Mouse (Mus musculus) liver, postnatal 0 days (tissue): ENCODE measurements around the gene Mrps18a. TPM values are rescaled to one million over a fixed set of nuclear protein-coding genes. Genes with fewer than 3 reads are reported as not detected.
A peak's percentile ranks its signal among the peaks of the same experiment; 100 is the strongest.

Source experiments
- ATAC-seq: fragments of 200-750 bp; cut with Nextera tagmentation; 2 replicates; pipeline ENCODE4 v1.8.0; 2017; ENCODE audit warnings: mild to moderate bottlenecking, moderate library complexity
- DNase-seq: peaks from one replicate; pipeline ENCODE4 v3.0.0-alpha.2; 2016
- H3K27ac ChIP-seq: fragments of 300-500 bp; sonication (generic); 2 replicates; pipeline ENCODE4 v1.5.1; 2014; ENCODE audit warnings: antibody characterized with exemption, moderate library complexity, mild to moderate bottlenecking, low read depth
- H3K27me3 ChIP-seq: fragments of 300-500 bp; sonication (generic); 2 replicates; pipeline ENCODE4 v1.6.1; 2014; ENCODE audit warnings: low read length, control low read depth, mixed read lengths; ENCODE audit not compliant: insufficient read depth
- H3K36me3 ChIP-seq: fragments of 300-500 bp; sonication (generic); replicated peaks from 2 replicates; pipeline ENCODE4 v1.6.1; 2014; ENCODE audit warnings: mild to moderate bottlenecking, control low read depth, low read length, moderate library complexity, mixed read lengths; ENCODE audit not compliant: insufficient read depth
- H3K4me1 ChIP-seq: fragments of 300-500 bp; sonication (generic); 2 replicates; pipeline ENCODE4 v1.6.1; 2014; ENCODE audit warnings: antibody characterized with exemption, mild to moderate bottlenecking, control low read depth; ENCODE audit not compliant: insufficient read depth
- H3K4me2 ChIP-seq: fragments of 300-500 bp; sonication (generic); 2 replicates; pipeline ENCODE4 v1.6.1; 2014; ENCODE audit warnings: low read depth, mild to moderate bottlenecking, low read length, moderate library complexity, mixed read lengths
- H3K4me3 ChIP-seq: fragments of 300-500 bp; sonication (generic); 2 replicates; pipeline ENCODE4 v1.5.1; 2014; ENCODE audit warnings: low read depth, low read length
- H3K9ac ChIP-seq: fragments of 300-500 bp; sonication (generic); replicated peaks from 2 replicates; pipeline ENCODE4 v1.6.1; 2014; ENCODE audit warnings: mild to moderate bottlenecking, moderate library complexity
- H3K9me3 ChIP-seq: fragments of 300-500 bp; sonication (generic); 2 replicates; pipeline ENCODE4 v1.6.1; 2016; ENCODE audit warnings: mild to moderate bottlenecking, control low read depth, low read length, mixed read lengths
- CTCF ChIP-seq: sonication (generic); IDR thresholded peaks from 2 replicates; pipeline ENCODE4 v1.5.1; 2016; ENCODE audit warnings: antibody characterized with exemption, low read depth
- EP300 ChIP-seq: IDR thresholded peaks from 2 replicates; pipeline ENCODE4 v1.6.1; 2016; ENCODE audit warnings: antibody characterized with exemption, low read depth, mild to moderate bottlenecking
- WGBS: fragments of 180-500 bp; shearing (Covaris S2); extraction: QIAGEN DNeasy Blood & Tissue Kit; methylation state at CpG from one replicate; pipeline ENCODE4 v1.1.7; 2014; ENCODE audit not compliant: insufficient replicate concordance; 5-methylcytosine and 5-hydroxymethylcytosine counted together
- polyA plus RNA-seq: library from polyadenylated mRNA; unstranded; fragments of >200 nt; fragmentation: Nextera tagmentation; extraction: Ambion mirVana; gene quantifications from 2 replicates; pipeline ENCODE4 v1.2.1, GENCODE M21; 2015

Mrps18a gene
- polyA plus RNA-seq, 1 experiment from 2014 or later = 55.6 TPM

DNA sequence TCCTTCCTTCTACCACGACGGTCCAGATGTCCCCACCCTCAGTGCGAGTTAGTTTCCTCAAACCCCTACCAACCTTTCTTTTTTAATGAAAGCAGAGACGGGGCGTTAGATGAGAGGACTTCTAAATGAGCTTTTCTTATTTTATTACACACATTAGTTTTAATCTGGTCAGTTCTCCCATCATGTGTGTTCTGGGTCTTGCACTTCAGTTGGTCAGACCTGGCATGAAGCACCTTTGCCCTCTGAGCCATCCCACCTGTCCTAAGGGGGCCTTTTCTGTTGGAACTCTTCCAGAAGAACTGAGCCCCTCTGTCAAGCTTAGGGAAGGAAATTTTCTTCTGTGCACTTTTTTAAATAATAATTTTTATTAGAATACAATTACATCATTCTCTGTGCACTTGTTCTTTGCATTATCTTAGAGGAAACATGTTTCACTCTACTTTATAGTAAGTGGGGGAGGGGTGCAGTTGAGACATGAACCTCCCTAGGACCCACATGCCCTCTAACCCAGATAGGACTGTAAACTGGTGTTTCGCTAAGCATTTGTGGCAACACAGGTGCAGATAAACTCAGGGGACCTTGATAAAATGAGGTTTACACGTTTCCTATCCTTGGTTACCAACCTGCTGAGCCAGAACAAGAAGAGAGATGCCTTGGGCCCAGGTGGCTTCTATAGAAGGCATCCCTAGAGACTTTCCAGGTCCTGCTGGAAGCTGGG, 36.2 kb upstream of the Mrps18a start:
- H3K4me3 ChIP-seq = peak overlapping the region; percentile 24
- 0 out of 2 replicates have a peak overlapping the region, but pooled peaks have one; percentile 26 for H3K9ac ChIP-seq
- 0 out of 2 replicates have a peak overlapping the region, but pooled peaks have one; percentile 6 for H3K27ac ChIP-seq
- ATAC-seq = peak; percentile 32
- TF ChIP-seq EP300 (no peak; the same call in 1 of the 2 replicates), CTCF (no peak)
- peak overlapping the region; percentile 74 for H3K4me2 ChIP-seq
- no peaks in the 10 kb centered on the region for H3K36me3 ChIP-seq
- WGBS = 20% methylated on average over 7 of the region's 7 CpGs
- peaks cover 19% of the 10 kb centered on the region for H3K4me1 ChIP-seq
- H3K9me3 ChIP-seq = peaks cover 2% of the 10 kb centered on the region; the same call in 1 of the 2 replicates
- H3K27me3 ChIP-seq = no peaks in the 10 kb centered on the region
- DNase-seq = no peak

DNA sequence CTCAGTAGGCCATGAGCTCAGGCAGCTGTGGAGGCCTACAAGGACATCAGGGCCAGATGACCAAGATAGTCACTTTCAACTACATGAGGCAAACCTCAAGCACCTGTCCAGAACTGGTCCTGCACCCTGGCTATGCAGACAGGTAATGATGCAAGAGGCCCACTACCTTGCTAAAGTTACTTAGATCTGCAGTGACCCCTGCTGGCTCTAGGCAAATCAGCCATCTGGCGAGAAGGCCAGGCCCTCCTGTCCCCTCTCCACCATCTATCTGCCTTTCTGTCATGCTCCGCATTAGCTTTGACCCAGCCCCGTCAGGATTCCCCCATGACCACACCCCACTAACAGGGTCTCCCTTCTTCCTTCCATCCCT, 35.7 kb upstream of the Mrps18a start:
- Histone ChIP-seq H3K4me3 (no peak overlapping the region), H3K27me3 (no peaks in the 10 kb centered on the region), H3K27ac (no peak overlapping the region), H3K36me3 (no peaks in the 10 kb centered on the region), H3K4me1 (peaks cover 19% of the 10 kb centered on the region), H3K9me3 (peaks cover 2% of the 10 kb centered on the region; the same call in 1 of the 2 replicates), H3K4me2 (no peak overlapping the region), H3K9ac (no peak overlapping the region)
- ATAC-seq (peak; percentile 66), DNase-seq (peak; percentile 69)
- 28% methylated on average over 3 of the region's 3 CpGs for WGBS
- TF ChIP-seq CTCF = peak; percentile 76
- TF ChIP-seq EP300 = no peak

DNA sequence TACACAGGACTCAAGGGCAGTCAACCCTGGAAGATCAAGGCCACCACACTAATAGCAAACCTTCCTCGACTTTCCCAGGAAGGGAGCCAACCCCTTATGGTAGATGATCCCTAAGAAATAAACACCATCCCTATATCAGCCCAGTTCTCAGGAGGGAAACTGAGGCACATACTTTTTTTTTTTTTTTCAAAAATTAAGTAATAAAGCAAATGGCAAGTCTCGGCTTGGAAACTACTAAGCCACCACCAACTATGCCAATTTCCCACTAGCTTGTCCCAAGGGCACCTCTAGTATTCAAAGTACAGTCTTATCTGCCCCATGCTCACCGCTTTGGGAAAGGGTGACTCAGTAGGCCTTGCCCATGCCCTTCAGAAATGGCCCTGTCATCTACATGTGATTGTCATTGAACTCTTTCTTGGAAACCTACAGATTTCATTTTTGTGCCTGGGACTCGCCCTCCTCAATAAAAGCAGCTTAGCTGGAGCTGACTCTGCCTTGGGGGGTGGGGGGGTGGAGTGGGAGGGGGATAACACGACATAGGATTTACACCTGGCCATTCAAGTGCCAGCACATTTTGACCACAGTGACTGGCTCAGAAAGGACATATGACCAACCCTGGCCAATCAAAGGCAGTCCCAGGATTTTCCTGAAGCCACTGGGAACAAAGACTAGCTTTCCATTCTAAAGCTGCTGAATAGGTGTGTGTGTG, 35.1 kb upstream of the Mrps18a start:
- H3K4me1 ChIP-seq = peaks cover 19% of the 10 kb centered on the region
- 62% methylated on average over 5 of the region's 5 CpGs for WGBS
- no peak overlapping the region for H3K4me3 ChIP-seq
- peaks cover 2% of the 10 kb centered on the region; the same call in 1 of the 2 replicates for H3K9me3 ChIP-seq
- ATAC-seq (no peak), DNase-seq (no peak)
- H3K27ac ChIP-seq = no peak overlapping the region
- no peak overlapping the region for H3K9ac ChIP-seq
- TF ChIP-seq EP300 = no peak
- TF ChIP-seq CTCF = no peak
- no peak overlapping the region for H3K4me2 ChIP-seq
- no peaks in the 10 kb centered on the region for H3K27me3 ChIP-seq
- H3K36me3 ChIP-seq = no peaks in the 10 kb centered on the region

DNA sequence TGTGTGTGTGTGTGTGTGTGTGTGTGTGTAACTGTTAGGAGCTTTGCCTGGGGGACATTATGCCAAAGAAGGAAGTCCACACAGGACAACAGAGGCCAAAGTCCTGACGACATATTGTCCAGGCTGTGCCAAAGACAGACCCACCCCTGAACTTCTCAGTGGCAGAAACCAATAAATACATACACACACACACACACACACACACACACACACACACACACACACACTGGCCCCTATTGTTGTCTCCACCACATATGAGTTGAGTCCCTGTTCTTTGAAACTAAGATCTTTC, 34.6 kb upstream of the Mrps18a start:
- Histone ChIP-seq H3K27me3 (no peaks in the 10 kb centered on the region), H3K9me3 (peaks cover 2% of the 10 kb centered on the region; the same call in 1 of the 2 replicates), H3K4me1 (peaks cover 19% of the 10 kb centered on the region), H3K4me2 (no peak overlapping the region), H3K36me3 (no peaks in the 10 kb centered on the region), H3K27ac (no peak overlapping the region), H3K9ac (no peak overlapping the region), H3K4me3 (no peak overlapping the region)
- ATAC-seq (no peak), DNase-seq (no peak)
- 46% methylated on average over 1 of the region's 1 CpGs for WGBS
- TF ChIP-seq CTCF (no peak), EP300 (no peak)

DNA sequence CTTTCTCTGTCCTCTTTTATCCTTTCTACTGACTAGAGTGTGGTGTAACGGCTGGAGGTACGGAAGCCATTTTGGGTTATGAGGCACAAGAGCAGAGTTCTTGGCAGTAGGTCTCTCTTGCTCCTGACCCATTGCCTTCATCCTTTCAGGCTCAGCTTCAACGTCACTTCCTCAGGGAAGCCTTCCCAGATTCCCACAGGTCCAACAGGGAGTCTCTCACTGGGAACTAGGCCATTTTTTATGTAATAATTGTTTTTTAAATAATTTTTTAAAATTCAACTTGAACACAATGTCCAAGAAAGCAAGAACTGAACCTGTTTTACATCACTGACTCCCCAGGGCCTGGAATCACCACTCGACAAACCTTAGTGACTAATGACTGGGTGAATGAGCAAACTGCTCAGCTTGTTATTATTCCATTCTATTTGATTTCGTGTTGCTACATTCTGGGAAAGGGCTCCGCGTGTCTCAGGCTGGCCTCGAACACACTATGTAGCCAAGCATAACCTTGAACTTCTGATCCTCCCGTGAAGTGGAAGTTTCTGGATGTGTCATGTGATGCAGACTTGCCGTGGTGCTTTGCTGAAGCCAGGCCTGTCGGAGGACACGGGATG, 32.8 kb upstream of the Mrps18a start:
- Histone ChIP-seq H3K9ac (no peak overlapping the region), H3K4me3 (no peak overlapping the region), H3K36me3 (no peaks in the 10 kb centered on the region), H3K9me3 (peaks cover 2% of the 10 kb centered on the region; the same call in 1 of the 2 replicates), H3K4me1 (peaks cover 19% of the 10 kb centered on the region), H3K27me3 (no peaks in the 10 kb centered on the region), H3K4me2 (no peak overlapping the region), H3K27ac (no peak overlapping the region)
- ATAC-seq (no peak), DNase-seq (no peak)
- 87% methylated on average over 12 of the region's 12 CpGs for WGBS
- TF ChIP-seq EP300 (no peak), CTCF (no peak)

DNA sequence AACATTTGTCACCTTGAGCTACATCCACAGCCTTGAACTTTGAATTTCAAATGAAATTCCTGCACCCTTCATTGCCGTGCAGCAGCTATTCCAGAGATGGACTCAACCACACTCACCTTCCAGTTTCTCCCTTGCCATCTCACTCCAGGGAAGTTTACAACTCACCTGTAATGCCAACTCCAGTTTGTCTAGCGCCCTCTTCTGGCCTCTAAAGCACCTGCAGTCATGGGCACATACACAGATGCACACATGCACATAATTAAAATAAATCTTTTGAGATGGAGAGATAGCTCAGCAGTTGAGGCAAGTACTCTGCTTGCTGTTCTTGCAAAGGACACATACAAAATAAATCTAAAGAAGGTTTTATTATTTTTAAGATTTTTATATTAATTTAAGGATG, 31.7 kb upstream of the Mrps18a start:
- H3K27ac ChIP-seq = no peak overlapping the region
- H3K9me3 ChIP-seq = peaks cover 2% of the 10 kb centered on the region; the same call in 1 of the 2 replicates
- TF ChIP-seq CTCF = peak; percentile 35; the same call in 1 of the 2 replicates
- no peak for TF ChIP-seq EP300
- ATAC-seq (no peak), DNase-seq (no peak)
- no peak overlapping the region for H3K9ac ChIP-seq
- H3K4me2 ChIP-seq = no peak overlapping the region
- no peaks in the 10 kb centered on the region for H3K27me3 ChIP-seq
- WGBS = 69% methylated on average over 2 of the region's 2 CpGs
- no peaks in the 10 kb centered on the region for H3K36me3 ChIP-seq
- peaks cover 15% of the 10 kb centered on the region for H3K4me1 ChIP-seq
- H3K4me3 ChIP-seq = no peak overlapping the region
